Mouse (Mus musculus) ES-E14 (cell line): Measurements from ENCODE around the gene Tmem170b. TPM values are rescaled to one million over a fixed set of nuclear protein-coding genes. Genes with fewer than 3 reads are reported as not detected.

Experiments used
- DNase-seq: peaks from one replicate; pipeline ENCODE4 v3.0.0-alpha.2; 2013; ENCODE audit warnings: low read depth, low spot score
- H3K27ac ChIP-seq: 2 replicates; pipeline ENCODE4 v1.5.1; 2012; ENCODE audit warnings: low read depth, mild to moderate bottlenecking, low read length, moderate library complexity, mixed read lengths; ENCODE audit not compliant: poor library complexity, insufficient read depth, severe bottlenecking
- H3K36me3 ChIP-seq: 2 replicates; pipeline ENCODE4 v1.6.1; 2012; ENCODE audit warnings: mild to moderate bottlenecking, low read length, moderate library complexity, mixed read lengths; ENCODE audit not compliant: control insufficient read depth, poor library complexity, insufficient read depth, severe bottlenecking
- H3K4me1 ChIP-seq, 2 experiments: fragments of 150-350 bp in 1 of 2; sonication (generic) in 1 of 2; 2 replicates each; pipeline ENCODE4 v1.6.1; 2012; ENCODE audit warnings: low read length in 2 of 2, mild to moderate bottlenecking in 1 of 2, mixed read lengths in 1 of 2; ENCODE audit not compliant: control insufficient read depth in 2 of 2, insufficient read depth in 2 of 2, poor library complexity in 1 of 2
- H3K4me3 ChIP-seq, 2 experiments: fragments of 150-350 bp in 1 of 2; sonication (generic) in 1 of 2; 2 replicates each; pipeline ENCODE4 v1.5.1; 2012; ENCODE audit warnings: low read length in 2 of 2, low read depth in 1 of 2, mild to moderate bottlenecking in 1 of 2, mixed read lengths in 1 of 2; ENCODE audit not compliant: insufficient read depth in 1 of 2, poor library complexity in 1 of 2, severe bottlenecking in 1 of 2
- H3K9ac ChIP-seq: 2 replicates; pipeline ENCODE4 v1.6.1; 2012; ENCODE audit warnings: low read depth, mild to moderate bottlenecking, low read length, mixed read lengths; ENCODE audit not compliant: poor library complexity, insufficient read depth, severe bottlenecking
- H3K9me3 ChIP-seq: fragments of 150-350 bp; sonication (generic); 2 replicates; pipeline ENCODE4 v1.6.1; 2012; ENCODE audit warnings: low read depth, mild to moderate bottlenecking, low read length; ENCODE audit not compliant: control insufficient read depth, insufficient read depth
- CHD2 ChIP-seq: IDR thresholded peaks from 2 replicates; pipeline ENCODE4 v1.6.1; 2014; ENCODE audit warnings: mild to moderate bottlenecking, low read depth, low read length, inconsistent platforms
- HCFC1 ChIP-seq: IDR thresholded peaks from 2 replicates; pipeline ENCODE4 v1.6.1; 2012; ENCODE audit warnings: low read length, inconsistent platforms, borderline replicate concordance; ENCODE audit not compliant: insufficient read depth
- MAFK ChIP-seq: IDR thresholded peaks from 2 replicates; pipeline ENCODE4 v1.6.1; 2014; ENCODE audit warnings: mild to moderate bottlenecking, low read depth, low read length, inconsistent platforms; ENCODE audit not compliant: insufficient read depth
- ZC3H11A ChIP-seq: IDR thresholded peaks from 2 replicates; pipeline ENCODE4 v1.6.1; 2012; ENCODE audit warnings: low read depth, mild to moderate bottlenecking, inconsistent platforms, low read length, borderline replicate concordance
- ZNF384 ChIP-seq: IDR thresholded peaks from 2 replicates; pipeline ENCODE4 v1.6.1; 2012; ENCODE audit warnings: low read depth, low read length, inconsistent platforms
- in situ Hi-C, 2 experiments: fragments of 600-800 bp; cut with MboI; formaldehyde crosslinking; loops; one replicate each; pipeline ENCODE4 v1.15.1; 2025; ENCODE audit warnings: low sequenced_read_pairs in 2 of 2, inconsistent platforms in 1 of 2; ENCODE audit not compliant: unreplicated experiment in 2 of 2
- total RNA-seq: library from RNA; depleted of rRNA; stranded (reverse); fragments of 300-350 nt; gene quantifications from 2 replicates; pipeline ENCODE4 v1.2.3, GENCODE M21; 2012

Gene Tmem170b
- total RNA-seq, 1 experiment = 4.4 TPM

DNA sequence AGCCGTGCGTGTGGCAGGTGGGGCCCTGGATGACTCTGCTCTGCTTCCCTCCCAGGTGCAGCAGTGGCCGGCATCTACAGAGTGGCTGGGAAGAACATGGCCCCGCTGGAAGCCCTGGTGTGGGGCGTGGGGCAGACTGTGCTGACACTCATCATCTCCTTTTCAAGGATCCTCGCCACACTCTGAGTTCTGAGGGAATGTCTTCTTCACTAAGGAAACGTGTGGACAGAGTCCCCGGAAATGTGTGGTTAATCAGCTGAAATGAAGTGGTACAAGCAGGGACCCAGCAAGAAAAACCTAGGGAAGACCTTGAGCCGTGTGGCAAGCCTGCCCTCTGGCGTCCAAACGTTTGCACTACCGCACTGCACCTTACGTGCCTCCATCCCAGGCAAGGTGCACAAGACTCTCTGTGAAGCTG lies 28.7 kb downstream of the Tmem170b start:
- TF ChIP-seq ZC3H11A (peak; percentile 57; the same call in 1 of the 2 replicates), MAFK (no peak), HCFC1 (no peak)
- DNase-seq = peak; percentile 44
- H3K9ac ChIP-seq = no peak overlapping the region
- no peaks in the 10 kb centered on the region for H3K36me3 ChIP-seq
- in situ Hi-C loops = no loop called here
- no peak overlapping the region for H3K4me3 ChIP-seq
- no peak overlapping the region for H3K27ac ChIP-seq
- H3K9me3 ChIP-seq = no peaks in the 10 kb centered on the region
- no peaks in the 10 kb centered on the region for H3K4me1 ChIP-seq

GRCm38 (mm10) chr13:41638083-41638482 lies 32.4 kb downstream of the Tmem170b start:
- H3K36me3 ChIP-seq = no peaks in the 10 kb centered on the region
- H3K9me3 ChIP-seq = no peaks in the 10 kb centered on the region
- H3K4me3 ChIP-seq = no peak overlapping the region
- no peak for TF ChIP-seq ZC3H11A
- TF ChIP-seq ZNF384 = no peak
- TF ChIP-seq CHD2 = no peak
- TF ChIP-seq MAFK = no peak
- TF ChIP-seq HCFC1 = no peak
- in situ Hi-C loops = no loop called here
- H3K27ac ChIP-seq = no peak overlapping the region
- H3K9ac ChIP-seq = no peak overlapping the region
- no peaks in the 10 kb centered on the region for H3K4me1 ChIP-seq
- DNase-seq = no peak

DNA sequence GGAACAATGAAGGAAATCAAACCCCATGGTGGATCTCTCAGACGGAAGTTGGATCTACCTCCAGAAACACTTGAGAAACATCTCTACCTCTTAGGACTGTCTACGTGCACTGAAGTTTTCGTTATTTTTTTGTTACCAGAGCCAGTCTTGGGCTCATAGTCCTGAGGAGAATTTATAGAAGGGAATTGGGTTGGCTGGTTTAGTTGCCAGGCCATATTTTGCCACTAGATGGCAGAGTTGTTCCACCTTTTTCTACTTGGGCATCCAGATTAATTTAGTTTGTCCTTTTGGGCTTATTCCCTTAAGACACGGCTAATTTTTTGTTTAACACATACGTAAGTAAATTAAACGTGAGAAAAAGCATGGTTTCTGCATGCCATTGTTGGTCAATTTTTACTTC lies 37.1 kb downstream of the Tmem170b start:
- in situ Hi-C loops = no loop called here
- H3K36me3 ChIP-seq = no peaks in the 10 kb centered on the region
- peak; percentile 42 for DNase-seq
- no peaks in the 10 kb centered on the region for H3K4me1 ChIP-seq
- H3K27ac ChIP-seq = no peak overlapping the region
- no peak for TF ChIP-seq CHD2
- peak; percentile 86 for TF ChIP-seq ZC3H11A
- no peak overlapping the region for H3K9ac ChIP-seq
- H3K9me3 ChIP-seq = no peaks in the 10 kb centered on the region
- H3K4me3 ChIP-seq = no peak overlapping the region

DNA sequence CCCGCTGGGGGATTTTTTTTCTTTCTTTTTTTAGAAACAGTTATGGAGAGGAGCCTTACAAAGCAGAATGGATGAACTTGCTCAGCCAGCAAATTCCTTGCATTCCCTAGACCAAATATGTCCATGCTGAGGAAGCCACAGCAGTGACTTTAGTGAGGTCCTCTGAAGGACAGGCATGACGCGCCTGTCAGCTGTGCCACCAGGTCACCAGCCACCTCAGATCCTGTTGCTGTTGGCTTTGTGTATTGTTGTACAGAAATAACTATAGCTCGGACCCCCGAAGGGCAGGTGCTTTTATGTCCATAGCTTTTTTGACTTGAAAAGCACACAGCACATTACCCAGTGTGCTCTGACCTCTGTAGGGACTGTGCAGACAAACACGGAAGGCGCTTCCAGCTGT lies 38.1 kb downstream of the Tmem170b start:
- 0 out of 2 replicates have a peak, but pooled peaks have one; percentile 33 for TF ChIP-seq MAFK
- no peak for TF ChIP-seq HCFC1
- no peak for TF ChIP-seq ZNF384
- Histone ChIP-seq H3K27ac (no peak overlapping the region), H3K4me1 (no peaks in the 10 kb centered on the region), H3K9me3 (no peaks in the 10 kb centered on the region), H3K4me3 (no peak overlapping the region), H3K36me3 (no peaks in the 10 kb centered on the region), H3K9ac (no peak overlapping the region)
- DNase-seq = no peak
- in situ Hi-C loops = no loop called here

- no peak overlapping the region for H3K27ac ChIP-seq
- in situ Hi-C loops = no loop called here
These were observed 39.1 kb downstream of the Tmem170b start for GRCm38 (mm10) chr13:41644591-41645482.

More at GRCm38 (mm10) chr13:41644591-41645482, 39.1 kb downstream of the Tmem170b start:
- Histone ChIP-seq H3K4me1 (no peaks in the 10 kb centered on the region), H3K4me3 (no peak overlapping the region), H3K9me3 (no peaks in the 10 kb centered on the region), H3K9ac (no peak overlapping the region), H3K36me3 (no peaks in the 10 kb centered on the region)
- DNase-seq = no peak
- TF ChIP-seq ZNF384 (no peak), HCFC1 (no peak), ZC3H11A (no peak)
